Mouse (Mus musculus): ENCODE results near the gene Fer.

The Fer gene

GRCm38 (mm10) chr17:63978794-63979571, 116.1 kb downstream of the Fer start:
- no peak for DNase-seq (ENCODE audit: low spot score)

GRCm38 (mm10) chr17:63980167-63980566, 117.3 kb downstream of the Fer start:
- no peak for DNase-seq (ENCODE audit: low spot score)

- no peak for DNase-seq (ENCODE audit: low spot score)
These were observed 125.8 kb downstream of the Fer start for GRCm38 (mm10) chr17:63988710-63989109.

- no peak for DNase-seq (ENCODE audit: low spot score)
These were observed 128.3 kb downstream of the Fer start for GRCm38 (mm10) chr17:63991160-63991559.

GRCm38 (mm10) chr17:63995921-63996320, 133.1 kb downstream of the Fer start:
- peak; percentile 44 for DNase-seq (ENCODE audit: low spot score)

GRCm38 (mm10) chr17:63997643-63998042, 134.8 kb downstream of the Fer start:
- no peak for DNase-seq (ENCODE audit: low spot score)

- peak; percentile 69 for DNase-seq (ENCODE audit: low spot score)
These were observed 140.6 kb downstream of the Fer start for GRCm38 (mm10) chr17:64003444-64003843.

GRCm38 (mm10) chr17:64005575-64006249, 142.8 kb downstream of the Fer start:
- no peak for DNase-seq (ENCODE audit: low spot score)

- no peak for DNase-seq (ENCODE audit: low spot score)
These were observed 153.7 kb downstream of the Fer start for GRCm38 (mm10) chr17:64016606-64017005.

GRCm38 (mm10) chr17:64018240-64018639, 155.4 kb downstream of the Fer start:
- DNase-seq (ENCODE audit: low spot score), result no peak

GRCm38 (mm10) chr17:64018870-64019269, 156.0 kb downstream of the Fer start:
- no peak for DNase-seq (ENCODE audit: low spot score)

- DNase-seq (ENCODE audit: low spot score), result no peak
These were observed 156.8 kb downstream of the Fer start for GRCm38 (mm10) chr17:64019646-64020045.

- DNase-seq (ENCODE audit: low spot score), result no peak
These were observed 163.6 kb downstream of the Fer start for GRCm38 (mm10) chr17:64026485-64026884.

GRCm38 (mm10) chr17:64041771-64042170, 178.9 kb downstream of the Fer start:
- no peak for DNase-seq (ENCODE audit: low spot score)

- DNase-seq (ENCODE audit: low spot score), result no peak
These were observed 182.5 kb downstream of the Fer start for GRCm38 (mm10) chr17:64045326-64045725.

GRCm38 (mm10) chr17:64046557-64046956, 183.7 kb downstream of the Fer start:
- no peak for DNase-seq (ENCODE audit: low spot score)

GRCm38 (mm10) chr17:64050911-64051310, 188.0 kb downstream of the Fer start:
- no peak for DNase-seq (ENCODE audit: low spot score)

GRCm38 (mm10) chr17:64053636-64054035, 190.8 kb downstream of the Fer start:
- no peak for DNase-seq (ENCODE audit: low spot score)

- DNase-seq (ENCODE audit: low spot score), result no peak
These were observed 197.7 kb downstream of the Fer start for GRCm38 (mm10) chr17:64060529-64060928.

- DNase-seq (ENCODE audit: low spot score), result no peak
These were observed 202.4 kb downstream of the Fer start for GRCm38 (mm10) chr17:64065243-64065642.

- DNase-seq (ENCODE audit: low spot score), result no peak
These were observed 214.5 kb downstream of the Fer start for GRCm38 (mm10) chr17:64077392-64077791.

- no peak for DNase-seq (ENCODE audit: low spot score)
These were observed 221.9 kb downstream of the Fer start for GRCm38 (mm10) chr17:64084751-64085150.

- DNase-seq (ENCODE audit: low spot score), result no peak
These were observed 222.6 kb downstream of the Fer start for GRCm38 (mm10) chr17:64085493-64085892.

Data from urinary bladder, postnatal 14 days (tissue).